Mouse (Mus musculus) limb, embryonic 13.5 days (tissue): Measurements from ENCODE around the gene Il18bp. TPM values are rescaled to one million over a fixed set of nuclear protein-coding genes. Genes with fewer than 3 reads are reported as not detected.

ENCODE experiments used
- ATAC-seq: fragments of 200-750 bp; cut with Nextera tagmentation; 2 replicates; pipeline ENCODE4 v1.8.0; 2017; ENCODE audit warnings: low read depth, moderate number of reproducible peaks, moderate TSS enrichment; ENCODE audit not compliant: low FRiP score
- H3K27ac ChIP-seq: fragments of 300-500 bp; sonication (generic); 2 replicates; pipeline ENCODE4 v1.5.1; 2015; ENCODE audit warnings: inconsistent platforms, mild to moderate bottlenecking, moderate library complexity
- H3K27me3 ChIP-seq: fragments of 300-500 bp; sonication (generic); 2 replicates; pipeline ENCODE4 v1.6.1; 2015; ENCODE audit warnings: mild to moderate bottlenecking, inconsistent platforms
- H3K36me3 ChIP-seq: fragments of 300-500 bp; sonication (generic); 2 replicates; pipeline ENCODE4 v1.6.1; 2015; ENCODE audit warnings: inconsistent platforms, mild to moderate bottlenecking, moderate library complexity
- H3K4me1 ChIP-seq: fragments of 300-500 bp; sonication (generic); 2 replicates; pipeline ENCODE4 v1.6.1; 2015; ENCODE audit warnings: inconsistent platforms
- H3K4me2 ChIP-seq: fragments of 300-500 bp; sonication (generic); replicated peaks from 2 replicates; pipeline ENCODE4 v1.6.1; 2015; ENCODE audit warnings: inconsistent platforms, mild to moderate bottlenecking, moderate library complexity
- H3K4me3 ChIP-seq: fragments of 300-500 bp; sonication (generic); 2 replicates; pipeline ENCODE4 v1.5.1; 2015; ENCODE audit warnings: moderate library complexity, mild to moderate bottlenecking, inconsistent platforms
- H3K9ac ChIP-seq: fragments of 300-500 bp; sonication (generic); 2 replicates; pipeline ENCODE4 v1.6.1; 2015; ENCODE audit warnings: mild to moderate bottlenecking, inconsistent platforms
- H3K9me3 ChIP-seq: fragments of 300-500 bp; sonication (generic); 2 replicates; pipeline ENCODE4 v1.6.1; 2016; ENCODE audit warnings: inconsistent platforms
- WGBS: fragments of 180-500 bp; shearing (Covaris S2); methylation state at CpG from one replicate; pipeline ENCODE4 v1.1.7; 2015; 5-methylcytosine and 5-hydroxymethylcytosine counted together
- polyA plus RNA-seq: library from polyadenylated mRNA; unstranded; fragments of >200 nt; fragmentation: Nextera tagmentation; extraction: Ambion mirVana; gene quantifications from 2 replicates; pipeline ENCODE4 v1.2.1, GENCODE M21; 2015

Il18bp gene
- polyA plus RNA-seq, 1 experiment from 2014 or later = 3.9 TPM

DNA sequence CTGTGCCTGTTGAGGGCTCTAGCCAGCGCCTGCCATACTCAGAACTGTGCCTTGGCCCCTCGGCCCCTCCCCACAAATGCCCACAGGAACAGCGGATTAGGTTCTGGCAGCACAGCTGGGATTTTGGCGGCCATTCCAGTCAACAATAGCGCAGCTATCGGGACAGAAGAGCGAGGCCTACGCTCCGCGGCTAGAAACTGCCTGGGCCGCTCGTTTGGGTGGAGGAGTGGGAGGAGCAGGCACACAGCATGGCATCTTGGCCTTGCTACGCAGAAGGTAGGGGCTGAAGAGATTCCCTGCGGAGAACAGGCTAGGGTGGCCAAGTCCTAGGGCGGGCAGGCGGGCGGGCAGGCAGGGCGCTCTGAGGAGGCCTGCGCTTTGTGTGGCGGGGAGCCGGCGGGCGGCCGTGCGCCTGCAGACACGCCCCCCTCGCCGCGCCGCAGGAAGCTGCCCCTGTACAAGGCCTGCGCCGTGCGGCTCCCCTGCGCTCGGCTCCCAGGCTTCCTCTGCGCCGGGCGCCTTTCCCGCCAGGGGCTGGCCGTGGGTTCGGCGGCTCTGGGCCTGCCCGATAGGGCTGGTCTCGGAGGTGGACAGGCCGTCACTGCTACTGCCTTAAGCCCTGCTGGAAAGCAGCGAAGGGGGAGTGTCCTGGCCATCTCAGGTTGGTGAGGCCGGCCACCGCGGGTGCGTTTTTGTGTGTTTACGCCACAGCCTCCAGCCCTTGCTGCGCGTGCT, 48.6 kb downstream of the Il18bp start:
- no peaks in the 10 kb centered on the region for H3K36me3 ChIP-seq
- H3K9me3 ChIP-seq = no peaks in the 10 kb centered on the region
- peak overlapping the region; percentile 100 for H3K27ac ChIP-seq
- H3K27me3 ChIP-seq = no peaks in the 10 kb centered on the region
- peak; percentile 88 for ATAC-seq
- peaks cover 62% of the 10 kb centered on the region for H3K4me1 ChIP-seq
- H3K9ac ChIP-seq = peak overlapping the region; percentile 94
- WGBS = under 1% methylated on average over 45 of the region's 53 CpGs
- peak overlapping the region; percentile 77 for H3K4me2 ChIP-seq
- peak overlapping the region; percentile 75 for H3K4me3 ChIP-seq

DNA sequence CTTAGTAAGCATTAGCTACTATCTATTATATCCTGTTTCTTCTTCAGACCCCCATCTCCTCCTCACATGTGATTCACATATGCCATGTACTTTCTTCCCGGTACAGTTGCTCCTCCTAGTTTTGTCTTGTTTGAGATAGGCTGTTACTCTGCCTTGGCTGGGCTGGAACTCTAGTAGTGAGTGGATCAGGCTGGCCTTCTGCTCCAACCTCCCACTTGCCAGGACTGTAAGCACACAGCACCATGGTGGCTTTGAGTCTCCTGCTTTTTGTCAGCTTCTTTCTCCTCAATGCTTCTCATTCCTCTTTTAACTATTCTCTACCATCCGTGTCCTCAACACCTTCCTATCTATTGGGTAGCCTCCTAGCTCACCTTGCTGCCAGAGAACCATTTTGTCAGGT, 49.7 kb downstream of the Il18bp start:
- H3K4me2 ChIP-seq = peak overlapping the region; percentile 77
- ATAC-seq = no peak
- H3K27ac ChIP-seq = peak overlapping the region; percentile 100; the same call in 1 of the 2 replicates
- H3K9me3 ChIP-seq = no peaks in the 10 kb centered on the region
- peaks cover 50% of the 10 kb centered on the region for H3K4me1 ChIP-seq
- H3K27me3 ChIP-seq = no peaks in the 10 kb centered on the region
- peak overlapping the region; percentile 94 for H3K9ac ChIP-seq
- H3K4me3 ChIP-seq = 0 out of 2 replicates have a peak overlapping the region, but pooled peaks have one; percentile 75
- no peaks in the 10 kb centered on the region for H3K36me3 ChIP-seq
- 54% methylated on average over 2 of the region's 2 CpGs for WGBS

DNA sequence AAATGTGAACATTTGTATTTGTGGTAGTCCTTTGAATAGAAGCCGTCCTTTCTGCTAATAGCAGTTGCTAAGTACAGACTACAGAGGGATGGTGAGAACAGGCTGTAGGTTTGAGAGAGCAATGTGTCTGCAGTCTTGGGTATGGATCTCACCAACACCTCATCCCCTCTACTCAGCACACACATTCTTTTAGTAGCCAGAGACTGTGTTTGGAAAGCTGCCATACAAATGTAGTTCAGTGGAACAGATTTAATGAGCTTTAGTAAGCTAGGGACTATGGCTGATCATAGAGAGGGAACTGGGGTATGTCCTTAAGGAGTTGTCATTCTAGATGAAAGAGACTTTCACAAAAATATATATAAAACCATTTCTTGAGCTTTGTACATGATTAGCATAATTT, 51.2 kb downstream of the Il18bp start:
- H3K9ac ChIP-seq = no peak overlapping the region
- no peak overlapping the region for H3K4me3 ChIP-seq
- H3K4me2 ChIP-seq = no peak overlapping the region
- no peaks in the 10 kb centered on the region for H3K9me3 ChIP-seq
- no peaks in the 10 kb centered on the region for H3K27me3 ChIP-seq
- 82% methylated on average over 1 of the region's 1 CpGs for WGBS
- peaks cover 36% of the 10 kb centered on the region for H3K4me1 ChIP-seq
- ATAC-seq = no peak
- H3K27ac ChIP-seq = no peak overlapping the region
- no peaks in the 10 kb centered on the region for H3K36me3 ChIP-seq

DNA sequence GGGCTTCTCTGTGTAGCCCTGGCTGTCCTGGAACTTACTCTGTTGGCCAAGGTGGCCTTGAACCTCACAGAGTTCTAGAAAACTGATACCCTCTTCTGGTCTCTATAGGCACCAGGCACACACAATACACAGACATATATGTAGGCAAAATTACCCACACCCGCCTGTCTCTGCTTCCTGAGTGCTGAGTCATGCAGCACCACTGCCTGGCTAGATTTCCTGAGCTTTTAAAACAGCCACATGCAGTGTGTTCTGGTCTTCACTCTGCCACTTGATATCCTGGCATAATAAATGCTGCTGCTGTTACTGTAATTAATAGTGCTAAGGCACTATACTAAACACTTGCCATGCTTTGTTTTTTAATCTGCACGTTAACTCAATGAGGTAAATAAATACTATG, 52.9 kb downstream of the Il18bp start:
- Histone ChIP-seq H3K4me2 (no peak overlapping the region), H3K27ac (no peak overlapping the region), H3K36me3 (no peaks in the 10 kb centered on the region), H3K4me1 (peaks cover 25% of the 10 kb centered on the region), H3K27me3 (no peaks in the 10 kb centered on the region), H3K9ac (no peak overlapping the region), H3K9me3 (no peaks in the 10 kb centered on the region), H3K4me3 (no peak overlapping the region)
- no peak for ATAC-seq
- WGBS = 51% methylated on average over 2 of the region's 2 CpGs

Other genes starting within 250 kb of the Il18bp start
- gene Phox2a, start 200.4 kb downstream of the Il18bp start, polyA plus RNA-seq = 0.15 TPM in 1 of 2 replicates, not detected in the other
- gene Inppl1, start 180.5 kb downstream of the Il18bp start, polyA plus RNA-seq = 60.0 and 70.3 TPM in 2 replicates
- gene Folr2, start 161.5 kb downstream of the Il18bp start, polyA plus RNA-seq = 0.51 and 1.4 TPM in 2 replicates
- 70.6 and 71.6 TPM in 2 replicates for gene Anapc15, start 155.0 kb downstream of the Il18bp start, polyA plus RNA-seq
- gene Folr1, start 147.9 kb downstream of the Il18bp start, polyA plus RNA-seq = 0.52 and 0.64 TPM in 2 replicates
- gene Lamtor1, start 112.8 kb downstream of the Il18bp start, polyA plus RNA-seq = 160 and 162 TPM in 2 replicates
- 0.29 and 0.68 TPM in 2 replicates for gene Tomt, start 112.3 kb downstream of the Il18bp start, polyA plus RNA-seq
- gene Lrrc51, start 84.8 kb downstream of the Il18bp start, polyA plus RNA-seq = 8.2 and 13.4 TPM in 2 replicates
- 85.7 and 96.2 TPM in 2 replicates for gene Numa1, start 84.6 kb downstream of the Il18bp start, polyA plus RNA-seq
- 34.1 and 34.4 TPM in 2 replicates for gene Rnf121, start 46.8 kb upstream of the Il18bp start, polyA plus RNA-seq
- 44.1 and 45.1 TPM in 2 replicates for gene Xndc1, start 46.8 kb upstream of the Il18bp start, polyA plus RNA-seq
- gene Xntrpc, start 47.0 kb upstream of the Il18bp start, polyA plus RNA-seq = 2.3 TPM in 2 replicates
- gene Trpc2, start 64.4 kb upstream of the Il18bp start, polyA plus RNA-seq = not detected in 2 replicates
- gene Art1, start 83.1 kb upstream of the Il18bp start, polyA plus RNA-seq = 16.8 and 16.9 TPM in 2 replicates
- 4.4 and 4.7 TPM in 2 replicates for gene Art5, start 90.8 kb upstream of the Il18bp start, polyA plus RNA-seq
- not detected in 2 replicates for gene Chrna10, start 98.1 kb upstream of the Il18bp start, polyA plus RNA-seq
- gene Nup98, start 191.5 kb upstream of the Il18bp start, polyA plus RNA-seq = 38.2 and 42.9 TPM in 2 replicates
- gene Pgap2, start 191.5 kb upstream of the Il18bp start, polyA plus RNA-seq = 82.3 and 88.6 TPM in 2 replicates
- 56.7 and 57.8 TPM in 2 replicates for gene Rhog, start 237.4 kb upstream of the Il18bp start, polyA plus RNA-seq
- 23.7 and 25.2 TPM in 2 replicates for gene Stim1, start 249.1 kb upstream of the Il18bp start, polyA plus RNA-seq